Mouse (Mus musculus): Measurements from ENCODE around the gene Zfp174.

Zfp174 gene

DNA sequence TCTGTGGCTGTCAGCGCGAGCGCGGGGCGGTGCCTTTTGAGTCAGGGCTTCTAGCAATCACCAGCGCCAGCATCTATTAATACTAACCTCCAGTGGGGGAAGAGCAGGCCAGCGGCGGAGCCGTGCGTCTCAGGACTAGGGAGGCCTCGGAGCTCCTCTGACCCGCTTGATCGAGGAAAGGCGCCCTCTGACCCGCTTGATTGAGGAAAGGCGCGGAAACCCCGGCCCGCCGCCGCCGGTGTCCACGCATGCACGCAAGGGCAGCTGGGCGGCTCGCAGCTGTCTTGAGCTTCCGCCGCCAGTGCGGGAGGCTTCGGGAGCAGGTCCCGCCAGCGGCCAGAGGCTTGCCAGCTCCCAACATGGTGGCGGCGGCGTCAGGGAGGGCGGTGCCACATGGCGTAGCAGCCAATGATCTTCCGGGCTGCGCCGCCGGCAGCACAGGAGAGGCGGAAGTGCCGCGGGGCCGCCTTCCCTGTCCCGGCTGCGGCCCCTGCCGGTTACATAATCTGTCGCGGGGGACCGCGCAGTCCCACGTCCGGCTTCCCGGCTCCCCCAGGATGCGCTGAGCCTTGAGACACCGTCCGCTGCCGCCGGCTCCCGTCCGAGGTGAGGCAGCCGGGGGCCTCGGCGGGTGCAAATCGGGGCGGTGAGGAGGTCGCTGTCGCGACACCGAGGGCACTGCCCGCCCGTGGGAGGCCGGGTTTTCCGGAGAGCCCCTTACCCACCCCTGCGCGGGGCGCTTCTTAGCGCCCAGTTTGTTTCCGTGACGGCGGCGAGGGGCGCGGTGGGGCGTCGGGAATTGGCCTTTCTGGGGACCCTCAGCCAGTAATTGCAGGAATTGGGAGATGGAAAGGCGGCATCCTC is 37.4 kb downstream of the Zfp174 start, which contains the start of the genes Zfp597 and Gm20695:
TSS of gene Zfp597 (minus strand) at position 361 of the 864 bp plus-strand sequence.
TSS of gene Gm20695 (plus strand) at position 448 of the 864 bp plus-strand sequence.
- CTCF ChIA-PET: interaction anchor here (0.6 to 1.0 kb wide), 2 partner anchors 9 to 11 kb away, joined by 3 to 4 read pairs; no protein-coding TSS in a partner anchor

DNA sequence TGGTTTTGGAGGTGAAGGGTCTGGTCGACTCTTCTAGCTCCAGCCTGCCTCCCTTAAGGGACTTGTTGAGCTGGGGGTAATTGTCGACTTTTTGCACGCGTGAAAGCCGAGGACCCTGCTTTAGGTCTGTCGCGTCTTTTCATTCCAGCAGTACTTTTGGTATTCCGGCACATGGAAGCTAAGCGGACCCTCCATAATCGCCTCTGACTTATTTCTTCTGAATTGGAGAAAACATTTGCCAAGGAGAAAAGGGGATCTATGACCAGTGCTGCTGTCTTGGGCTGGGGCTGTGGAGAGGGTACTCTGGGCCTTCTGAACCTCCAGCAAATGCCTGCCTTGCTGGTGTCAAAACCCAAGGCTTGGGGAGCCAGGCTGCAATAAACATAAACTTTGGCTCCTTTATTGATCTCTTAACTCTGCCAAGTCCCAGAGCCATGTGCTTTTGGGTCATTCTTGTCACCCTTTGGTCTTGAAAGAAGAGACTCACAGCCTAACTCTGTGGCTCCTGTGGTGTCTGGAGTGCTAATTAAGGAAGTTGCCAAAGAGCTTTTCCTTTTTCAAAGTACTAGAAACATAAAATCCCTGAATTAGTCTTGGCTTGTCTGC is 38.1 kb downstream of the Zfp174 start:
- CTCF ChIA-PET: interaction anchor here (0.6 to 1.0 kb wide), 2 partner anchors 9 to 154 kb away, joined by 3 read pairs; no protein-coding TSS in a partner anchor

DNA sequence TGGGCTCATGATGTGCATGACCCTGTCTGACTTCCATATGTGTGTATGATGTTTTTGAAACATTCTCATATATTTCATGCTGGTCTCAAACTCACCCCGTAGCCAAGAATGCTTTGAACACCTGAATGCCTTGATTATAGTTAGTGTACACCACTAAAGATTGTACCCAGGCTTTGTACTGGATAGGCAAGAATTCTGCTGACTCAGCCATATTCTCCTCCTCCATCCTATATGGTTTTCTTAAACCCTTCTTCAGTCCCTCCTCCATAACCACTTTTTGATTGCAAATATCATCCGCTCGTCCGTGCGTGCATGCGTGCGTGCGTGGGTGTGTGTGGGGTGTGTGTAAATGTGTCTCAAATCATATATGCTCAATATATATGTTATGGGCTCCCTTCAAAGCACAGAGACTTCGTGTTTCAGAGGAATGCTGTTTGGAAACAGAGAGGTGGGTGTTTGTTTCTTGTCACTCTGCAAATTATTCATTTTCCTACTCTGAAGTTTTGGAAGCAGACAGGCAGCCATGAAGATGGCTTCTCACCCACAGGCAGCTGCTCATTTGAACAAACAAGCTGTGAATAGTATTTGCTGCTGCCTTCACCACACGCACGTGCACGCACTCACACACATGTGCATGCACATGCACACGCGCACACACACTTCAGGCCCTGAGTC is 44.7 kb downstream of the Zfp174 start:
- CTCF ChIA-PET: no interaction called here

DNA sequence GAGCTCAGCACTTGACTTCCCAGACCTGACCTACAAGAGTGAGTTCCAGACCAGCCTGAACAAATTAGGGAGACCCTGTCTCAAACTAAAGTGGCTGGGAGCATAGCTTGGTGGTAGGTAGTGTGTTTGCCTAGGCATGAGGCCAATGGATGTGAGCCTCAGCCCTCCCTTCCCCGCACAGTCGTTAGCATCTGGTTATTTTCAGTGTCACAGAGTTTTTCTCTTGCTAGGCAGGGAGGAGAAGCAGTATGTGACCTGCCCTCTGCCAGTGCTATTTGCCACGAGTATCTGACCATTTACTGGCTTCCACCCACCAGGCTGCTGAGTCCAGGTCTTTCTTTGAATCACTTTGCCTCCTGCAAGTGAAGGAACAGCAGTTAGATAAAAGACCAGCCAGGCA is 46.7 kb downstream of the Zfp174 start:
- CTCF ChIA-PET: interaction anchor here (1.2 kb wide), 1 partner anchor 9 kb away, joined by 3 read pairs; no protein-coding TSS in a partner anchor

DNA sequence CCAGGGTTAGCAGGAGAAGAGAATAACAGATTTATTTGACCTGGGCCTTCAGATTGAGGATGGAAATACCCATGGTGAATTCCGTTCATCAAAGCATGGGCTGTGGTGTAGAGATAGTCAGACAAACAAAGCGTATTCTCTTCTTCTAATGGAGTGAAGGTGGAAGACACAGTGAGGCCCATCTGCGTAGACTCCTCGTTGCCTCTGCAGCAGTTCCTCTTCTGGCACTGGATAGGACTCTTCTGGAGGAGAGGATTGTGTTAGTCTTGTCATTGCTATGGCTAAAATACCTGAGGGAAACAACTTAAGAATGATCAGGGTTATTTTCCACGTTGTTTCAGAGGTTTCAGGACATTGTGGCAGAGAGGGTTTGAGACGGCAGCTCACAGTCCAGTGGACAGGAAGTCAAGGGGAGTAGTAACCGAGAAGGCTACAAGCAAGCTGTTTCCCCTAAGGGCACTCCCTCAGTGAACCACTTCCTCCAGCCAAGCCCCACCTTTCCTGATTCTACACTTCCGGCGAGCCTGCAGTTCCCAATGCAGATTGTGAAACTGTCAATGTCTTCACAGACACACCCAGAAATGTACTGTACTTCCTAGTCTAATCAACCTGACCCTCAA is 48.2 kb downstream of the Zfp174 start:
- CTCF ChIA-PET: no interaction called here

DNA sequence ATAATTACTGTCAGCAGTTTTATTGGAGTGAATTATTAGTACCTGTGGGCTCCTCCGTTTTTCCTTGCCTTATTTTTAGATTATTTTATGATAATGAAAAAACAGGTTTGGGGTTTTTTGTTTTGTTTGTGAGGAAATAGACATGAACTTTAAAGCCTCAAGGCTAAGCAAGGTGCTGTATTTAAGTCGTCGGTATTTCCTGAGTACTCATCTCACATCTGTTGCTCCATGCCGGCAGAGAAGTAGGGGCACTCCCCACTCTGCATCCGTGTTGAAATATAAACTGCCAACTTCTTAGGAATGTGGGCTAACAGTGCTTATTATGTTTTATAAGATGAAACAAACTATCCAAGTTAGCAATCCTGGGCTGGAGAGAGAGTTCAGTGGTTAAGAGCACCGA is 49.0 kb downstream of the Zfp174 start:
- CTCF ChIA-PET: no interaction called here

DNA sequence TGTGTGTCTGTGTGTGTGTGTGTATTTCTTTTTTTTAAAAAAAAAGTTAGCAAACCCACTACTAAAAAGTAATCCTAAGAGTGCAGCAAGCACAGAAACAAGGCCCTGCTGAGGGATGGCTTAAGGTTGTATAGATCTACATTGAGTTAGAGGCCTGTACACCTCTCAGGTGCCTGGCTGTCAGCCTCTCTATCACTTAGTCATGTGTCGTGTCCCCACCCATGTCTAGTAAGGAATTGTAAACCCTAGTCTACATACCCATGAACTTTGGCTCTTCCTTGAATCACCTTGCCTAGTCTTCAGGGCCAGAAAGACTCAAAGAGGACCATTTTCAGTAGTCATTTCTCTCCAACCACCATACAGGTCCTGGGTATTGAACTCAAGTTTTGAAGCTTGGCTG is 49.5 kb downstream of the Zfp174 start:
- CTCF ChIA-PET: no interaction called here

DNA sequence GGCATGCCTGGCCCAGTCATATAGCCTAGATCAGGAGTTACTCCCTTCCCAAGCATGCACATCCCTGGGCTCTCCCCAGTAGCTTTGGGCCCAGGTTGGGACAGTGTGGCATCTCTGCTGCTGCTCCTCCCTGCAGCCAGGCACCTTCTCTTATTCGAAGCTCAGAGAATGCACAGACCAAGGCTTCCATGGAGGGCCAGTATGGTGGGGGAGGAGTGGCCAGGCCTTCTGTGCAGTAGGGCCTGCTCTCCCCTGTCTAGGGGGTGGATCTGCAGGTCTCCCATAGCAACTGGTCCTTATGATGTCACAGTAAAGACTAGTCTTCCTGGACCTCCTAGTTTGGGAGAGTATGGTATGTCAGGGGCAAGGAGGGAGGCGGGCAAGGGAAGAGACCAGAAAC is 60.4 kb downstream of the Zfp174 start:
- CTCF ChIA-PET: no interaction called here

All from spleen, embryonic (tissue).